Mouse (Mus musculus) liver, embryonic 13.5 days (tissue): ENCODE measurements around the gene Isy1. TPM values are rescaled to one million over a fixed set of nuclear protein-coding genes. Genes with fewer than 3 reads are reported as not detected.

ENCODE experiments used
- ATAC-seq: fragments of 200-750 bp; cut with Nextera tagmentation; 2 replicates; pipeline ENCODE4 v1.8.0; 2017; ENCODE audit warnings: low read depth, mild to moderate bottlenecking, moderate number of reproducible peaks, moderate library complexity
- DNase-seq: peaks from one replicate; pipeline ENCODE4 v3.0.0; 2022
- H3K27ac ChIP-seq: fragments of 300-500 bp; sonication (generic); 2 replicates; pipeline ENCODE4 v1.5.1; 2015; ENCODE audit warnings: moderate library complexity, mild to moderate bottlenecking, inconsistent platforms
- H3K27me3 ChIP-seq: fragments of 300-500 bp; sonication (generic); 2 replicates; pipeline ENCODE4 v1.6.1; 2015; ENCODE audit warnings: mild to moderate bottlenecking, inconsistent platforms
- H3K36me3 ChIP-seq: fragments of 300-500 bp; sonication (generic); 2 replicates; pipeline ENCODE4 v1.6.1; 2015; ENCODE audit warnings: mild to moderate bottlenecking, inconsistent platforms
- H3K4me1 ChIP-seq: fragments of 300-500 bp; sonication (generic); replicated peaks from 2 replicates; pipeline ENCODE4 v1.6.1; 2015; ENCODE audit warnings: inconsistent platforms
- H3K4me2 ChIP-seq: fragments of 300-500 bp; sonication (generic); 2 replicates; pipeline ENCODE4 v1.6.1; 2015; ENCODE audit warnings: inconsistent platforms, mild to moderate bottlenecking, moderate library complexity
- H3K4me3 ChIP-seq: fragments of 300-500 bp; sonication (generic); replicated peaks from 2 replicates; pipeline ENCODE4 v1.5.1; 2015; ENCODE audit warnings: mild to moderate bottlenecking, inconsistent platforms
- H3K9ac ChIP-seq: fragments of 300-500 bp; sonication (generic); 2 replicates; pipeline ENCODE4 v1.6.1; 2015; ENCODE audit warnings: mild to moderate bottlenecking, inconsistent platforms
- H3K9me3 ChIP-seq: fragments of 300-500 bp; sonication (generic); replicated peaks from 2 replicates; pipeline ENCODE4 v1.6.1; 2016; ENCODE audit warnings: inconsistent platforms
- WGBS: fragments of 180-500 bp; shearing (Covaris S2); methylation state at CpG from one replicate; pipeline ENCODE4 v1.1.7; 2015; ENCODE audit not compliant: insufficient replicate concordance; 5-methylcytosine and 5-hydroxymethylcytosine counted together
- polyA plus RNA-seq: library from polyadenylated mRNA; unstranded; fragments of >200 nt; fragmentation: Nextera tagmentation; extraction: Ambion mirVana; gene quantifications from 2 replicates; pipeline ENCODE4 v1.2.1, GENCODE M21; 2015

The Isy1 gene
- polyA plus RNA-seq, 1 experiment from 2014 or later = 51.5 TPM

DNA sequence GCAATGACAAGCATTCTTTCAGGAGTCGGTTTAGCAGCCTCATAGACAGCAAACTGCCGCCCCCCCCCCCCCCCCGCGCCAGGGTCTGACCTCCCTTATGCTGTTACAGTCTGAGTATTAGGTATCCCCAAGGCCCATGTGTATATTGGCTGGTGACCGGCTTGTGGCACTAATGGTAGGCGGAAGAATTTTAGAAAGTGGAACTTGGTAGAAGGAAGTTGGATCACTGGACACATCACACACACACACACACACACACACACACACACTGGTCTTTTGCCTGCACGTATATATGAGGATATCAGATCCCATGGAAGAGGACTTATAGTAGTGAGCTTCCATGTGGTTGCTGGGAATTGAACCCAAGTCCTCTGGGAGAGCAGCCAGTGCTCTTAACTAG lies 36.1 kb downstream of the Isy1 start:
- Histone ChIP-seq H3K9ac (no peak overlapping the region), H3K27ac (peak overlapping the region; percentile 39; the same call in 1 of the 2 replicates), H3K36me3 (peaks cover 55% of the 10 kb centered on the region), H3K4me3 (no peak overlapping the region), H3K9me3 (no peaks in the 10 kb centered on the region), H3K4me1 (peaks cover 84% of the 10 kb centered on the region), H3K27me3 (no peaks in the 10 kb centered on the region), H3K4me2 (no peak overlapping the region)
- no peak for DNase-seq
- no peak for ATAC-seq
- WGBS = 72% methylated on average over 7 of the region's 7 CpGs

DNA sequence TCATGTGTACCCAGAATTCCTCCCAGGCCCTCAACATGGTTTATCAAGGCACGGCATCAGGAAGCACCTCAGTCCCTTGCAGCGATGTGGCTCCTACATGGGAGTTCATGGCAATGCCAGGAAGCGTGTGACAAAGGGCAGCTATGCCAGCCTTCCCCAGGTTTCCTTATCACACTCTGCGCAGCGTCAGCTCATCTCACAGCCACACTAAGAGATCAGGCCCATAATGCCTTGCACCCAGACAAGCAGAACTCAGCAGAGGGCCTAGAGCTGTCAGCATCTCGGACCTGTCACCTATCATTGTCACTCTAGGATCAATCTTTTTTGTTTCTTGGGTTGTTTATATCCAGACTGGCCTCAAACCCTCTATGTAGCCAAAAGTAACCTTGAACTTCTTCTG lies 39.0 kb downstream of the Isy1 start:
- ATAC-seq (peak; percentile 43; the same call in 1 of the 2 replicates), DNase-seq (no peak)
- H3K36me3 ChIP-seq = peaks cover 46% of the 10 kb centered on the region
- no peaks in the 10 kb centered on the region for H3K9me3 ChIP-seq
- H3K4me2 ChIP-seq = peak overlapping the region; percentile 7; the same call in 1 of the 2 replicates
- H3K4me3 ChIP-seq = no peak overlapping the region
- H3K4me1 ChIP-seq = peaks cover 86% of the 10 kb centered on the region
- no peaks in the 10 kb centered on the region for H3K27me3 ChIP-seq
- peak overlapping the region; percentile 27 for H3K9ac ChIP-seq
- peak overlapping the region; percentile 94 for H3K27ac ChIP-seq
- WGBS = 40% methylated on average over 6 of the region's 6 CpGs

DNA sequence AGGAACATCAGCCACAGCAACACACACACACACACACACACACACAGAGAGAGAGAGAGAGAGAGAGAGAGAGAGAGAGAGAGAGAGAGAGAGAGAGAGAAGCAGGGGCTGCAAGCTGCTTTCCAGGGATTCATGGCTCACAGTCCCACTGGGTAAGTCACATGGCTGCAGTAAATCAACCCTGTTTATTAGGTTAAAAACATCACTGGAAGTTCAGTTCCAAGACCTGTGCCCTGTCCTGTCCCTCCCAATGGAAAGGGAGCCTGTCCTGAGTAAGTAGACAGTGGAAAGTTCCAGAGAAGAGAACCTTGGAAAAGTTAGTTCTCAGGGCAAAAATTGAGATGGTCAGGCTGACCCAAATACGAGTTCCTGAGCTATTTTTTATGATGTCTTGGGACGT lies 41.3 kb downstream of the Isy1 start:
- ATAC-seq (no peak), DNase-seq (no peak)
- peaks cover 49% of the 10 kb centered on the region for H3K36me3 ChIP-seq
- H3K27ac ChIP-seq = peak overlapping the region; percentile 94
- H3K9ac ChIP-seq = peak overlapping the region; percentile 65
- H3K4me2 ChIP-seq = no peak overlapping the region
- H3K4me1 ChIP-seq = peaks cover 86% of the 10 kb centered on the region
- H3K27me3 ChIP-seq = no peaks in the 10 kb centered on the region
- 56% methylated on average over 2 of the region's 2 CpGs for WGBS
- H3K4me3 ChIP-seq = no peak overlapping the region
- no peaks in the 10 kb centered on the region for H3K9me3 ChIP-seq

DNA sequence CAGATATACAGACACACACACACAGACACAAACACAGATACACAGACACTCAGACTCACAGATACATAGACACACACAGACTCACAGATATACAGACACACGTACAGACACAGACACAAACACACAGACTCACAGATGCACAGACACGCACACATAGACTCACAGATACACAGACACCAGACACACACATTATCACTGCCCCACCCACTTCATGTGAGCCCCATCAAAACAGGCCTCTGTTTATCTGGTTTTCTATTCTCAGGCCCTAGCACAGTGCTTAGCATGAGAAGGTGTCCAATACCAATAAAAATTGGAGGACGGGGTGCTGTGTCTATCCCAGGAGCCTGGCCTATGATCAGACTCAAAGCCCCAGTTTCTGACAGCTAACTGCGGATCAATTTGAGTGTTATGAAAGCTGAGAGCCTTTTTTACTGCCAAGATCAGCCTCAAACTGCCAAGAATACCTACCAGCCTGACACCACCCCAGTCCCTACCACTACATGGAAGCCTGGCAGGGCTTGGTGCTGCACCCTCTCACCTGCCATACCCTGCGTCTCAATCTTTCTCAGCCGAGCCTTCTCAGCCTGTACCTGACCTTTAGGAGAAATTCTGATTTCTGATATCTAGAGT lies 42.2 kb downstream of the Isy1 start:
- Histone ChIP-seq H3K36me3 (peaks cover 57% of the 10 kb centered on the region), H3K27ac (peak overlapping the region; percentile 94), H3K27me3 (no peaks in the 10 kb centered on the region), H3K4me1 (peaks cover 92% of the 10 kb centered on the region), H3K9me3 (no peaks in the 10 kb centered on the region), H3K9ac (peak overlapping the region; percentile 65), H3K4me3 (peak overlapping the region; percentile 5; the same call in 1 of the 2 replicates), H3K4me2 (peak overlapping the region; percentile 54)
- peak; percentile 53 for DNase-seq
- 59% methylated on average over 6 of the region's 6 CpGs for WGBS
- peak; percentile 94 for ATAC-seq

DNA sequence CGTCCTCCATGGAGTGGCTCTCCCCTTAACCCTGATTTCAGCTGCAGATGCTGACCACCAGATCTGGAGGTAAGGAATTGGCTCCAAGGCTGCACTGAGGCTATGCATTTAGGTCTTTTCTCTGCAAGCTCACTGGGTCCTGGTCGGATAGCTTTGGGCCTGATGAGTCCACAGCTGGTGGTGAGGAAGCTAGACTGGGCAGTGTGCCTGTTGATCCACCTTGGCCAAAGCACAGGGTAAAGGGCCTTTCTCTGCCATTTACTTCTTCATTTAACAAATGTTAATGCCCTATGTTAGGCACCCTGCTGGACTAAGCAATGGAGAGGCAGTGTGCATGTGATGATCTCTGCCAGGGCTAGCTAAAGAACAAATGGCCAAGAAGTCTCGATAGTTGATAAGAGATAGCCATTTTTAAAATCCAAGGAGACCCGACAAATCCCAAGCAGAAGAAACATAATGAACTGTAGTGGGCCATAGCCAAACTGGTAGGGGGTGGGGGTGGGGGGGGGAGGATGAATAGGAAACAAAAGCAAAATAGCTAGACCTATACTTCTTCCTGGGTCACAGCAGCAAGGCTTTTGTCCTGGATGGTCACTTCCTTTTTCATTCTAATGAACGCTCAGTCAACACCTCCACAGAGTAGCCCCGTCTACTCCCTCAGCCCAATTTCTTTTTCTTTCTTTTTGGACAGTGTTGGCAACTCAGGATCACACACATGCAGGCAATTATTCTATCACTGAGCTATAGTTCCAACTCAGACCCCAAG lies 43.0 kb downstream of the Isy1 start:
- Histone ChIP-seq H3K9me3 (no peaks in the 10 kb centered on the region), H3K4me2 (peak overlapping the region; percentile 54), H3K27ac (peak overlapping the region; percentile 94), H3K4me1 (peaks cover 92% of the 10 kb centered on the region), H3K9ac (peak overlapping the region; percentile 65), H3K27me3 (no peaks in the 10 kb centered on the region), H3K36me3 (peaks cover 62% of the 10 kb centered on the region), H3K4me3 (peak overlapping the region; percentile 5; the same call in 1 of the 2 replicates)
- no peak for DNase-seq
- 75% methylated on average over 6 of the region's 6 CpGs for WGBS
- no peak for ATAC-seq

DNA sequence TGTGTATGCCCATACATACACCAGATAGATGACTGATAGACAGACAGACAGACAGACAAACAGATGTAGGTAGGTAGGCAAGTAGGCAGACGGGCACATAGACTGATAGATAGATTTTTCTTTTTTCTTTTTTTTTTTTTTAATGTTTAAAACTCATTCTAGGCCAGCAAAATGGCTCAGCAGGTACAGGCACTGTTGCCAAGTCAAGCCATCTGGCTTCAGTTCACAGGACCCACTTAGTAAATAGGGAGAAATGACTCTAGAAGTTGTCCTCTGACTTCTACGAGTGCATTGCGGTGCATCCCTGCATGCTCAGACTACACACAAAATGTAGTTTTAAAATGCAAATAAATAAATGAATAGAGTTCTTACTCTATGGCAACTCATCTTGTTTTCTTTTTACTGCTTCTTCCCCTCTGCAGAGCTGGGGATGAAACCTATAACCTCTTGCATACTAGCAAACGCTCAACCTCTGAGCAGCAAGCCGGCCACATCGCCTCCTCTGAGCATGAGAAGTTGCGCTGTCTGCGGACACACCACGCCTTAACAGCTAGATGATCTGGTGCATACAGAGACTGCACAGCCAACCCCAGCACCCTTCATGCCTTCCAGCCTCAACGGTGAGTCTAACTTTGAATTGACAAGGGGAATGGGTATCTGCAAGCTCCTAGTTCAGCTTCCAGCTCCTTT lies 44.6 kb downstream of the Isy1 start:
- Histone ChIP-seq H3K27ac (peak overlapping the region; percentile 94), H3K36me3 (peaks cover 74% of the 10 kb centered on the region), H3K27me3 (no peaks in the 10 kb centered on the region), H3K9ac (no peak overlapping the region), H3K4me1 (peaks cover 92% of the 10 kb centered on the region), H3K9me3 (no peaks in the 10 kb centered on the region), H3K4me3 (no peak overlapping the region), H3K4me2 (no peak overlapping the region)
- DNase-seq (no peak), ATAC-seq (no peak)
- 85% methylated on average over 10 of the region's 10 CpGs for WGBS

DNA sequence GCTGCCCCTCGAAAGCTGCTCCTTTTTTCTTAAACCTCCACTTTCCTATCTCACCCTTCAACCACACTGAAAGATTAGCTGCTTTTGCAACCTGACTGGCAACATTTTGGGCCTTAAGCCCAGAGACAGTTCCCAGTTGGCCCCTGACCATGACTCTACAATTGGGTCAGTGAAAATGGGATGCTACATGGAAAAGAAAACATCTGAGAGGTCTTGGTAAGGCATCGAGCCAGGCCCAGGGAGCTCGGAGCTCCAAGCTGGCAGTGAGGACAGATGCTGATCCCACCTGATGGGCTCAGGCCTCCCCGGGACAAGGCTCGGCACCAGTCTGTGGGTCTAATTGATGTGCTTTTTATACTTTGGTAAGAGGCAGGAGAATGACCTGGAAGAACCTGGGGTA lies 46.8 kb downstream of the Isy1 start:
- peak overlapping the region; percentile 76 for H3K9ac ChIP-seq

DNA sequence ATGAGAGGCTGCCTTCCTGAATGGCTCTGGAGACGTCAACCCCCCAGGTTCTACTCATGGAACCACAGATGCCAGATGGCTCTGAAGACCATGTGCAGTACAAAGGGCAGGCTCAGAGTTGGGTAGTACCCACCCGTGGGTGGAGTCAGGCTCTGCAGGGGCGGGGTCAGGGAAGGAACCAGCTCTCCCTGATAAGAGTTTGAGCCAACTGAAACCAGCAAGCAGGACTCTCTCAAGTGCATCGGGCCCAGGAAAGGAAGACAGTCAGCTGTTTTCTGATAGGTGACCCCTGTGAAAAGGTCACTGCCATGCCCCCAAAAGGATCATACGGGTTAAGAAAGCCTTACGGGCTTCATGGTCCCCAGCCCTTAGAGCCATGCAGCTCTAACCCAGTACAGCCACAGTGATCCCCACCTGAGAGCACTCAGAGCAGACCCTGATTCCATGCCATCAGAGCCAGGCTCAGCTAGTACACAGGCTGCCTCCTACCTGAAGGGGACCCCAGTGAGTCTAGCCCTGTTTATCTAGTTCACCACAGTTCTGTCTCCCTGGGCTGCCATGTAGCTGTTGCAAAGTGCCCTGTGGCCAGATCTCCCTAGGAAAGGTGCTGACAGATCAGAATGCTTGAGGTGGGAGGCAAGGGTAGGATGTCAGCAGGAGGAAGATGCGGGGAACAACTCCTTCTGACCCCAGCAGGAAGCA lies 47.7 kb downstream of the Isy1 start:
- Histone ChIP-seq H3K9me3 (no peaks in the 10 kb centered on the region), H3K27me3 (no peaks in the 10 kb centered on the region), H3K4me2 (peak overlapping the region; percentile 66), H3K4me1 (peaks cover 86% of the 10 kb centered on the region), H3K9ac (peak overlapping the region; percentile 76), H3K4me3 (peak overlapping the region; percentile 33), H3K27ac (peak overlapping the region; percentile 99), H3K36me3 (peaks cover 65% of the 10 kb centered on the region)
- WGBS = 21% methylated on average over 7 of the region's 7 CpGs
- ATAC-seq (peak; percentile 95), DNase-seq (peak; percentile 94)

More for the DNA sequence above, 46.8 kb downstream of the Isy1 start:
- ATAC-seq = no peak
- Histone ChIP-seq H3K27ac (peak overlapping the region; percentile 99), H3K36me3 (peaks cover 65% of the 10 kb centered on the region), H3K4me2 (peak overlapping the region; percentile 66; the same call in 1 of the 2 replicates), H3K9me3 (no peaks in the 10 kb centered on the region), H3K4me1 (peaks cover 92% of the 10 kb centered on the region), H3K27me3 (no peaks in the 10 kb centered on the region), H3K4me3 (no peak overlapping the region)
- DNase-seq = no peak
- 87% methylated on average over 5 of the region's 5 CpGs for WGBS

DNA sequence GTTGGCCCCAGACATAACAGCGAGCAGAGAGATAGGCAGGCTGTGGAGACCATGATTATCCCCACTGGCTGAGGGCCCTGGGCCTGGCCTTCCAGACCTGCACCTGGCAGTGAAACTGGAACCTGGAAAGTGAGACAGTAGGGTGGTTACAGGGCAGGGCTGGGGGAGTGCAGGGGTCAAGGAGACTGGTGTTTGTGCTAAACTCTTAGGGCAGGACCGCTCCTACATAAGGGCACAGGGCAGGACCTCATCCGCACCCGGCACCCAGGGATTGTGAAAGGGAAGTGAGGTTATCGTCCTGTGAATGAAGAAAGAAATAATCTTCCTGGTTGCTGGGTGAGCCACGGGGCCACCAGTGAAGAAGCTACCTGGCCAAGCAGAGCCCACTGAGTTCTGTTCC lies 48.8 kb downstream of the Isy1 start:
- Histone ChIP-seq H3K27ac (peak overlapping the region; percentile 99), H3K4me1 (peaks cover 74% of the 10 kb centered on the region), H3K4me2 (no peak overlapping the region), H3K4me3 (no peak overlapping the region), H3K9me3 (no peaks in the 10 kb centered on the region), H3K27me3 (no peaks in the 10 kb centered on the region), H3K36me3 (peaks cover 61% of the 10 kb centered on the region), H3K9ac (peak overlapping the region; percentile 76)
- ATAC-seq (no peak), DNase-seq (no peak)
- WGBS = 77% methylated on average over 6 of the region's 6 CpGs

DNA sequence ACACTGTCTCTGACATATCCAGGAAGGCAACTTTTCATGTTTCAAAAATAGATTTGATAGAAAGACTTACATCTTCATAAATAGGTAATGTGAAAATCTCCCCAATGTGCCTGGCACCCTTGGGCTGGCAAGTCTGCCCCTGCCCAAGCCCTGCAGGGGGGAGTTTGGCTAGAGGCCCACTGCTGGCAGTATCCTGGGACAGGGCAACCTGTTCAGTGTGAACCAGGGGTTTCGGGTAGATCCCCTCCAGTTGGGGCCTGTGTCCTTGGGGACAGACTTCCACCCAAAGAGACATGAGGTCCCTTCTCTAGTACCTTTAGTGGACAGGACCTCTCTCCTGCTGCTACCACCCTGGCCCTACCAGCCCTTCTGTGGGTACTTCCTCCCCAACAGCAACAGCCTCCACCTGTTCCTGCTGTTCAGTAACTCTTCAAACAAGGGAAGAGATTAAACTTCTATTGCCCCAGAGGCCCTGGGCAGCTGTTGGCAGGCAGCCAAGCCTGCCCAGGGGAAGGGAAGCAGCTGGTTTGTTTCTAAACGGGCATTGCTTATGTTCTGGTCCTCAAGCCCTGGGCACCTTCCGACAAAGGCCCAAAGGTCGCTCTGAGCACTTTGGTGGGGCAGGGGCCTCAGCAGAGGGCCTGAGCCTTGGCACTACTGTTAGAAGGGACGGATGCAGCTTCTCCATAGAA lies 49.6 kb downstream of the Isy1 start:
- DNase-seq = no peak
- H3K27ac ChIP-seq = peak overlapping the region; percentile 99
- H3K4me2 ChIP-seq = no peak overlapping the region

More for the DNA sequence above, 49.6 kb downstream of the Isy1 start:
- peaks cover 53% of the 10 kb centered on the region for H3K36me3 ChIP-seq
- no peak for ATAC-seq
- H3K27me3 ChIP-seq = no peaks in the 10 kb centered on the region
- WGBS = 55% methylated on average over 5 of the region's 5 CpGs
- H3K9ac ChIP-seq = peak overlapping the region; percentile 76
- H3K9me3 ChIP-seq = no peaks in the 10 kb centered on the region
- H3K4me3 ChIP-seq = no peak overlapping the region
- peaks cover 70% of the 10 kb centered on the region for H3K4me1 ChIP-seq
